In the genomic region with DNA sequence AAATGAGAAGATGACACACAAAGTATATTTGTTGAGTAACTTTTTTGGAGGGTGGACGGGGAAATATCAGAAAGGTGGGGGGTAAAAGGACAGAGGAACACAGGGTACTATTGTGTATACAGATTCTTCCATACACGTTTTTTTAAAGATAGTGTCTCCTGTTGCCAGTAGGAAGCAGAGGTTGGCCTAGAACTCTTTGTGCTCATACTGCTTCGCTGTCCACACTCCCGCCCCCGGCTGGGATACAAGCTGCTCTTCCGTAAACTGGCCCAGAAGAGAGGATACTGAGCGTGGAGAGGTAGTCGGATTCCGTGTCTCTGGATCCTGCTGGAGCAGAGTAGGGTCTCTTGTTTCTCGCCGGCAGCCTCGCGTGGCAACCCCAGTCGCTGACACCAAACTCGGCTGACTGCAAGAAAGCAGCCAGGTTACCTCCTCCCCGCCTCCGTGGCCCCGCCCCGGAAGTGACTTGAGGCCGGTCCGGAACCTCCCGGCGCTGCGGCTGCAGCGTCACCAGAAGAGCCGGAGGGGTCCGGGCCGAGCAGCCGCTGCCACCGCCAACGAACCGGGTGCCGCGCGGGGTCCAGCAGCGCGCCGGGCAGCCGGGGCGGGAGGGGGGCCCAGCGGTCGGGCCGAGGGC, we compare ENCODE assay signal across 8 mouse cellular contexts. TPM values are rescaled to one million over a fixed set of nuclear protein-coding genes. Genes with fewer than 3 reads are reported as not detected.
DNase-seq lines count a peak whose midpoint lies in the region; ATAC-seq lines count a peak whose summit lies in the region.

A gene (plus strand): TSS at position 460 of the 637 bp plus-strand sequence.

- H3K27ac ChIP-seq in hindbrain, embryonic 15.5 days (replicated peaks) = peak within 1 kb of the TSS; percentile 96

- ATAC-seq in hindbrain, embryonic 15.5 days (ENCODE audit: low FRiP score, low read depth) = peak; percentile 98

- peak within 1 kb of the TSS; percentile 99 for H3K9ac ChIP-seq in hindbrain, embryonic 15.5 days

- no peaks in the 10 kb centered on the region for H3K9me3 ChIP-seq in hindbrain, embryonic 15.5 days

- no peaks in the 10 kb centered on the region for H3K27me3 ChIP-seq in hindbrain, embryonic 15.5 days

- peak; percentile 97 for DNase-seq in R1 (ENCODE audit: low read depth, low spot score)
- peak; percentile 93 to 96 for DNase-seq in cerebellum, postnatal 25 days
- DNase-seq in frontal cortex, postnatal 36 days (ENCODE audit: low spot score in 2 of 2) = peak; percentile 93
- peak; percentile 89 for DNase-seq in left cerebral cortex, adult 11 months (ENCODE audit: low spot score)
- peak; percentile 96 to 97 for DNase-seq in lung, postnatal 4 days
- peak; percentile 87 for DNase-seq in retina, postnatal 7 days (ENCODE audit: low read depth, low spot score)
- DNase-seq in urinary bladder, adult 2 months (ENCODE audit: low spot score) = peak; percentile 89

- H3K36me3 ChIP-seq in hindbrain, embryonic 15.5 days = no peaks in the 10 kb centered on the region

- H3K4me1 ChIP-seq in hindbrain, embryonic 15.5 days (replicated peaks) = peaks cover 28% of the 10 kb centered on the region

- H3K4me3 ChIP-seq in hindbrain, embryonic 15.5 days = peak within 1 kb of the TSS; percentile 100

- 2% methylated on average over 39 of the region's 43 CpGs for WGBS in hindbrain, embryonic 15.5 days

- peak within 1 kb of the TSS; percentile 72 for H3K4me2 ChIP-seq in hindbrain, embryonic 15.5 days

RNA-seq across cellular contexts. Expression of the gene that starts here (rescaled TPM):
- polyA plus RNA-seq in hindbrain, embryonic 15.5 days (2015; fragmentation: Nextera tagmentation; extraction: Ambion mirVana) = 12.0 and 16.0 TPM in 2 replicates
- 31.4 and 36.4 TPM in 2 replicates for polyA plus RNA-seq in urinary bladder, adult 2 months (2012; rRNA removed)

Comparison
In these comparisons a context has a peak if more than half of its experiments do, and no peak if none do; other contexts are left out.
1. Peak in every context shown above with its lines: DNase-seq, ATAC-seq, H3K4me3 ChIP-seq and H3K27ac ChIP-seq.